Mouse (Mus musculus): ENCODE data around the gene Vsx2.

DNA sequence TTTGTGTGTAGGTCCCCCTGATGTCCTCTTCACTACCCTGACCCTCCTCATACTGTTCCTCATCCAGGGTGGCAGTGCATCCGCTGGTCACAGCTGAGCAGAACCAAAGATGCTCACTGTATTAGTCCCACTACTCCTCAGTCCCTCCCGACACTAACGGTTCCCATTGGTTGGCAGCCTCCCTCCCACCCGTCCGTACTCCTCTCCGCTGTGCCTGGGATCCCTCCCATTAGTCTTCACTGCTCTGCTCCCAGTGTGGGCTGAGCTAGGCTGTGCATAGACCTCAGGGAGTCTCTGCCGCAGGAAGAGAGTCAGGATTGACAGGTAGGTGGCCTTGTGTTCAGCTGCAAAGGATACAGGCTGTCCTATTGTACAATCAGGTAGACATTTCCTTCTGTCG lies 28.8 kb downstream of the Vsx2 start:
- TF ChIP-seq CTCF (conservative IDR thresholded peaks at IDR 0.05 in 1 of 2, IDR thresholded peaks at IDR 0.05 in 1 of 2; ENCODE audit: low read depth in 2 of 2, low read length in 2 of 2) (no peak), CHD2 (IDR thresholded peaks at IDR 0.05; ENCODE audit: low read length) (no peak), POLR2A (IDR thresholded peaks at IDR 0.05; ENCODE audit: low read depth, low read length) (no peak), ZMIZ1 (IDR thresholded peaks at IDR 0.05; ENCODE audit: low read depth, low read length) (no peak)
